Mouse (Mus musculus) liver, adult 2 months (tissue): ENCODE measurements around the gene Smu1.

Experiments
- CTCF ChIP-seq: fragments of 200-500 bp; IDR thresholded peaks from 2 replicates; pipeline ENCODE4 v1.5.1; 2011; ENCODE audit warnings: low read depth, low read length, control low read depth
- POLR2A ChIP-seq: fragments of 200-500 bp; IDR thresholded peaks from 2 replicates; pipeline ENCODE4 v1.6.1; 2011; ENCODE audit warnings: low read length, control low read depth; ENCODE audit not compliant: insufficient read depth; ENCODE audit errors: extremely low read depth

GRCm38 (mm10) chr4:40785620-40786166 is 28.0 kb upstream of the Smu1 start:
- TF ChIP-seq POLR2A (no peak), CTCF (no peak)
